Mouse (Mus musculus) megakaryocyte progenitor cell, adult 5-6 weeks (primary cell): Measurements from ENCODE around the gene Ak4. TPM values are rescaled to one million over a fixed set of nuclear protein-coding genes. Genes with fewer than 3 reads are reported as not detected.

ENCODE experiments used
- ATAC-seq: replicated peaks from 2 replicates; pipeline ENCODE4 v1.8.0; 2016; ENCODE audit warnings: mild to moderate bottlenecking, moderate TSS enrichment, inconsistent platforms; ENCODE audit not compliant: poor library complexity
- total RNA-seq, 2 experiments: library from RNA; stranded (forward) in 1 of 2; stranded (reverse) in 1 of 2; fragments of 157-497, 149-512 nt in 1 of 2; fragments of 200-1000 nt in 1 of 2; gene quantifications; 2 replicates each; pipeline versions ENCODE4 v1.2.3 to v1.2.4; 2015 to 2017

The Ak4 gene
- total RNA-seq, 2 experiments from 2014 or later: 13.5 to 20.3 TPM

DNA sequence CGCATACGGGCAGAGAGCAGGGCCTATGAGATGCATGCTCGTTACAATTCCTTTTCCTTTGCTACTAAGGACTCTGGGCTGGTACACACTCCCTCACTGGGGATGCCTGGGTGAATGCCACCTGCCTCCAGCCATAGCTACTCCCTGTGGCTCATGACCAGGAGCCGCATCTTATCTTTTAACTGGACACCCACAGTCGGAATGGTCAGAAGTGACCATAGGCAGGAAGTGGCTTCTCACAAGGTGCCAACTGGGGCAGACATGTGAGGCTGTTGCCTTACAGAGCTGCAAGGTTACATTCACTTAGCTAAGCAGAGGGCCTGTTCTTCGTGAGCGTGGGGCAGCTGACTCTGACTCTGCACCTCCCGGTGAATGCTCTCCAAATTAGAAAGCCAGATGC, 38.1 kb downstream of the Ak4 start:
- ATAC-seq: no peak

GRCm38 (mm10) chr4:101458341-101458740, 39.3 kb downstream of the Ak4 start:
- ATAC-seq: peak; percentile 91

DNA sequence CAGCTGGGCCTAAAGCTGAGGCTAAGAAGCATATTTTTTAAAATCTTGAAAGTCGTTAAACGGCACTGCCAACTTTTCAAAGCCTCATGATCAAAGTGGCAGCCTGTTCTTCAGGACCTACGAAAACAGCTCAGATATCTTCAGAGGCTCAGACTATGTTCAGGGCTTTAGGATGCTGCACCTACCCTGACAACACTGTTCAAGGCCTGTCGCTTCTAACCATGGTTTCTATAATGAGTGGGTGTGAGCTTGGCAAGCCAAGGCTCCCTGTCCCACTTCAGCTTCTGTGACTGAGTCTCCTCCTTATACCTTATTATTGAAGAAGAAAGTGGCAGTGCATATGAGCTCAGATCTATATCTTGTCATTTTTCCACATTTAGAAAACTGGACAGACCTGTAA, 40.3 kb downstream of the Ak4 start:
- ATAC-seq: no peak

DNA sequence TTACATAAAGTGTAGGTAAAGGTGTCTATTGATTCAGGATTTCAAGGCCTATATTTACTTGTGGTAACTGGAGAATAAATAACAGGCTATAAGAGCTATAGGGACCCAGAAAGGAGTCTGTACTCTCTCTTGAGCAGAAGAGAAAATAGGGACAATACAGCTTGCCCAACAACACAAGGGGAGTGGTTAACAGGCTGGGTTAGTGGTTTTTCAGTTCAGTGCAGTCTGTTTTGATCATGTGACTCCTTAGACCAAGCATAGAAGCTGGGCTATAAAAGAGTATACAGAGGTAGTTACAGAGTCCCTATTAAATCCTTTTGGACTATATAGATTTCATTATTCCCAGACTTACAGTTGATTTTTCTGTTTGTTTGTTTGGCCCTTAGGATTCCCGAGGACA, 41.0 kb downstream of the Ak4 start:
- peak; percentile 52 for ATAC-seq

DNA sequence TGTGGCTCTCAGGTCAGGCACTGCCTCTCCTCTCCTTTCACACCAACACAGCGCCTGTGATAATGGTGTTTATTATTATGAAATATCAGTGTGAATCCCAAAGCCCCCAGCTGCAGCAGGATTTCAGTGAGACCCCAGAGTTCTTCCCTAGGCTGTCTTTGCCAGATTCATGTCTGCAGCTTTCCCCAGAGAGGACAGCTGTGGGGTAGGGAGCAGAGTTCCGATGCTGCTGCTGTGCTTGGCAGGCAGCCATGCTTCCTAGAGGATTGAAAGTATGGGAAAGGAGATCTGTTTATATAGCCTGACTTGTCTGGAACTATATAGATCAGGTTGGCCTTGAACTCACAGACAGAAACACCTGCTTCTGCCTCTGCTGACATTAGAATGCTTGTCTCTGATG, 43.0 kb downstream of the Ak4 start:
- ATAC-seq: no peak

GRCm38 (mm10) chr4:101466264-101466663, 47.2 kb downstream of the Ak4 start:
- ATAC-seq: 0 out of 2 replicates have a peak, but pooled peaks have one; percentile 38

GRCm38 (mm10) chr4:101469242-101469641, 50.2 kb downstream of the Ak4 start:
- ATAC-seq: no peak

DNA sequence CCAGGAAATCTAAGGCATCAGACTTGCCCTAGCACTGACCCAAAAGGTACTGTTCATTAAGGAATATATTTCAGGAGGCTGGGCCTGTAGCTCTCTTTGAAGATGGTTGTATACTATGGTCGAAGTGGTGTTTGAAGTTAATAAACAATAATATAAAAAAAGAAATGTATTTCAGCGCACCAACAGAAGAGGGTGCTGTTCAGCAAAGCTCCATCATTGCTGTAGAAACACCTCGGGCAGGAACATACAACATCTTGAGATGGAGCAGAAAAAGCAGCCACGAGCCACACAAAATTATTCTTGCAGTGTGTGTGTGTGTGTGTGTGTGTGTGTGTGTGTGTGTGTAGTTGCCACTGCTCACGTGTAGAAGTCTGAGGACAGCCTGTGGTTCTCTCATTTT, 51.5 kb downstream of the Ak4 start:
- peak; percentile 80 for ATAC-seq

- no peak for ATAC-seq
Measured at GRCm38 (mm10) chr4:101472767-101473166, 53.7 kb downstream of the Ak4 start.

GRCm38 (mm10) chr4:101490320-101490917, 71.3 kb downstream of the Ak4 start:
- ATAC-seq: peak; percentile 65

GRCm38 (mm10) chr4:101491704-101492103, 72.6 kb downstream of the Ak4 start:
- ATAC-seq: peak; percentile 51

- ATAC-seq: no peak
Measured at GRCm38 (mm10) chr4:101493611-101494197, 74.6 kb downstream of the Ak4 start.

GRCm38 (mm10) chr4:101496188-101496533, 77.1 kb downstream of the Ak4 start:
- ATAC-seq: no peak

- peak; percentile 76 for ATAC-seq
Measured at GRCm38 (mm10) chr4:101496534-101497237, 77.6 kb downstream of the Ak4 start, which contains the start of gene Dnajc6. Gene Dnajc6 (plus strand): TSS chr4:101496648.

GRCm38 (mm10) chr4:101497336-101497735, 78.3 kb downstream of the Ak4 start:
- peak; percentile 64 for ATAC-seq

DNA sequence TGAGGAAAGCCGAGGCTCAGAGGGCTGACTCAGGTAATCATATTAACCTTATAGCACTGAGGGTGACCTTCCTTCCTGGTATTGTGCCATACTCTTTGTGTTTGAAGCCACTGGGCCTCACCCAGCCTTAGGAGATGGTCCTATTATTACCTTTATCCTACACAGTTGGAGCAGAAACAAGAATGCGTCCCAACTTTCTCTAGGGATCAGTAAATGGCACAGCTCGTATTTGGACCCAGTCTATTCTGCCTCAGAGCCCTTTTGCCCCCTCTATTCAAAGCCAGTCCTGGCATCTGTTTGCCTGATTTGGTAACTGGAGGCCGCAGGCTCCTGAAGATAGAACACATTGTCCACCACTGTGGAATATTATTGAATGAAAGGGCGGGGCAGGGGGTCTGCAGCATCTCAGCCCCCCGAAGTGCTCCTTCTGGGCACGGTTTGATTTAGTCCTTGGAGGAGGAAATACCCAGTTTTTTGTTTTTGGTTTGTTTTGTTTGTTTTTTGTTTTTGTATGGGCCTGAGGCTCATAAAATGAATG, 85.5 kb downstream of the Ak4 start:
- no peak for ATAC-seq

DNA sequence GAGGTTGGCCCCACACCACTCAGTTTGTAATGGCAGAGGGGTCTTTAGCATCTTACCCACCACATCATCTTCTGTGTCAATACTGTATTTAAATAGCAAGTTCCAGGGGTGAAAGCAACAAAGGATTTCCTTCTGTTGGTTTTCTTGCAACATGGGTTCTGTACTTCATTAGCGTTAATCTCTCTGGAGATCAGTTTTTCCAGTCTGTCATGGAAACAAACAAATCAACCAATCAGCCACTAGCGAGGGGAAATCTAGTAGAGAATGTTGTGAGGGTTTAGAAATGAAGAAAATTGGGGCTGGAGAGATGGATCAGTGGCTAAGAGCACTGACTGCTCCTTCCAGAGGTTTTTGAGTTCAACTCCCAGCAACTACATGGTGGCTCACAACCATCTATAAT, 86.9 kb downstream of the Ak4 start:
- no peak for ATAC-seq

- no peak for ATAC-seq
Measured at GRCm38 (mm10) chr4:101506372-101506771, 87.3 kb downstream of the Ak4 start.

- ATAC-seq: peak; percentile 53
Measured at GRCm38 (mm10) chr4:101507571-101508422, 88.7 kb downstream of the Ak4 start.

DNA sequence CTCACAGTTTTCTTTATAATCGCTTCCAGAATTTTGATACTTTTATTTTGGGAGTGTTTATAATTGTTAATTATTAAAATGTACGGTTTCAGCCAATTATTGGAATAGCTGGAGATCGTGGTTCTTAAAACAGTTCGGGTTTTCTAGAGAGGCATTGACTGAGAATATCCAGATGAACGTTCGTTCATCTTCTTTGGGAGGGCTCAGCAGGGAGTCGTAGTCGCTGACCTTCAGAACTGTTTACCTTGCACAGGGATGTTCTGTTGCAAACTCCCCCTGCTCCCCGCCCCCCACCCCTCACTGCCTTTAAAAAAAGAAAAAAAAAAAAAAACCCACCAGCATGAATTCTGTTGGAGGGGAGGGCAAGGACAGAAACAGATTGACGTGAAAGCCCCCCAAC, 89.4 kb downstream of the Ak4 start:
- ATAC-seq: no peak
